Mouse (Mus musculus) midbrain, postnatal 0 days (tissue): ENCODE measurements around the gene Lgals12. TPM values are rescaled to one million over a fixed set of nuclear protein-coding genes. Genes with fewer than 3 reads are reported as not detected.
A peak's percentile ranks its signal among the peaks of the same experiment; 100 is the strongest.

ENCODE experiments used
- ATAC-seq: fragments of 200-750 bp; cut with Nextera tagmentation; 2 replicates; pipeline ENCODE4 v1.8.0; 2017; ENCODE audit warnings: moderate number of reproducible peaks, mild to moderate bottlenecking, moderate TSS enrichment, moderate library complexity; ENCODE audit not compliant: low FRiP score
- DNase-seq: peaks from one replicate; pipeline ENCODE4 v3.0.0-alpha.2; 2015; ENCODE audit warnings: low spot score
- H3K27ac ChIP-seq: fragments of 300-500 bp; sonication (generic); 2 replicates; pipeline ENCODE4 v1.5.1; 2014; ENCODE audit warnings: low read depth, mild to moderate bottlenecking, low read length, mixed read lengths
- H3K27me3 ChIP-seq: fragments of 300-500 bp; sonication (generic); 2 replicates; pipeline ENCODE4 v1.6.1; 2014; ENCODE audit warnings: low read length, control low read depth, mixed read lengths; ENCODE audit not compliant: insufficient read depth
- H3K36me3 ChIP-seq: fragments of 300-500 bp; sonication (generic); 2 replicates; pipeline ENCODE4 v1.6.1; 2014; ENCODE audit warnings: low read length, control low read depth, mixed read lengths; ENCODE audit not compliant: insufficient read depth
- H3K4me1 ChIP-seq: fragments of 300-500 bp; sonication (generic); 2 replicates; pipeline ENCODE4 v1.6.1; 2014; ENCODE audit warnings: mild to moderate bottlenecking, control low read depth, antibody characterized with exemption, low read length, mixed read lengths; ENCODE audit not compliant: insufficient read depth
- H3K4me2 ChIP-seq: fragments of 300-500 bp; sonication (generic); 2 replicates; pipeline ENCODE4 v1.6.1; 2014; ENCODE audit warnings: low read depth, mild to moderate bottlenecking, low read length, mixed read lengths; ENCODE audit not compliant: poor library complexity, severe bottlenecking
- H3K4me3 ChIP-seq: fragments of 300-500 bp; sonication (generic); 2 replicates; pipeline ENCODE4 v1.5.1; 2014; ENCODE audit warnings: low read depth, mild to moderate bottlenecking, low read length, moderate library complexity
- H3K9ac ChIP-seq: fragments of 300-500 bp; sonication (generic); replicated peaks from 2 replicates; pipeline ENCODE4 v1.6.1; 2014; ENCODE audit warnings: mild to moderate bottlenecking, low read length, moderate library complexity, mixed read lengths; ENCODE audit not compliant: poor library complexity, severe bottlenecking
- H3K9me3 ChIP-seq: fragments of 300-500 bp; sonication (generic); 2 replicates; pipeline ENCODE4 v1.6.1; 2016; ENCODE audit warnings: low read length, control low read depth
- CTCF ChIP-seq: IDR thresholded peaks from 2 replicates; pipeline ENCODE4 v1.5.1; 2016; ENCODE audit warnings: antibody characterized with exemption, mild to moderate bottlenecking
- WGBS: fragments of 180-500 bp; shearing (Covaris S2); extraction: QIAGEN DNeasy Blood & Tissue Kit; methylation state at CpG from one replicate; pipeline ENCODE4 v1.1.7; 2014; 5-methylcytosine and 5-hydroxymethylcytosine counted together
- polyA plus RNA-seq: library from polyadenylated mRNA; unstranded; fragments of >200 nt; fragmentation: Nextera tagmentation; extraction: Ambion mirVana; gene quantifications from 2 replicates; pipeline ENCODE4 v1.2.1, GENCODE M21; 2015
- total RNA-seq: library from RNA; depleted of rRNA; stranded (reverse); fragments of >200 nt; gene quantifications from 2 replicates; pipeline ENCODE4 v1.2.3, GENCODE M21; 2014

The Lgals12 gene
- total and polyA plus RNA-seq, 2 experiments from 2014 or later, result 0.16 to 0.17 TPM

DNA sequence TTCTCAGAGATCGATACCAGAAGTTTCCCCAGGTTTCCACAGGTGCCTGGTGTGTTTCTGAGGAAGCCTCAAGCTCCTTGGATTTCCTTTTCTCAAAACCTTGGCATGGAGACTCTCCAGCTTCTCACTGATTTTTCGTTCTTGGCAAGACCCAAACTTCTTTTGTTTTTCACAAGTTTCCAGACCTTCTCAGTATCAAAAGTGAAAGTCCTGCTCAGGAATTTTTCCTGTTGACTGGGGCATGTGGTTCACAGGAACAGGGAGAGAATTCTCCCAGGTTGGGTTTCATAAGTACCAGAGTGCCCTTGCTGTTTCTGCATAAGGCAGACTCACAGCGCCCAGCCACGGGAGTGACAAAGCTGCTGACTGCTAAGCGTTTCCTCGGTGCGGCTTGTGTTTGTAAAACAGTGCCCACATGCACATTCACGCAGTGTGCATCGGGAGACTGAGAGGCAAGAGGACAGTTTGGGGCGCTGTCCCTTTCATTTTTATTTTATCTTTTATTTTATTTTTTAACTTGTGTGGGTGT, 44.3 kb downstream of the Lgals12 start:
- no peaks in the 10 kb centered on the region for H3K36me3 ChIP-seq
- H3K9ac ChIP-seq, result no peak overlapping the region
- no peaks in the 10 kb centered on the region for H3K27me3 ChIP-seq
- no peak overlapping the region for H3K27ac ChIP-seq
- no peak for TF ChIP-seq CTCF
- H3K9me3 ChIP-seq, result no peaks in the 10 kb centered on the region
- ATAC-seq (no peak), DNase-seq (no peak)
- 76% methylated on average over 10 of the region's 10 CpGs for WGBS
- H3K4me2 ChIP-seq, result no peak overlapping the region
- no peak overlapping the region for H3K4me3 ChIP-seq
- no peaks in the 10 kb centered on the region for H3K4me1 ChIP-seq

DNA sequence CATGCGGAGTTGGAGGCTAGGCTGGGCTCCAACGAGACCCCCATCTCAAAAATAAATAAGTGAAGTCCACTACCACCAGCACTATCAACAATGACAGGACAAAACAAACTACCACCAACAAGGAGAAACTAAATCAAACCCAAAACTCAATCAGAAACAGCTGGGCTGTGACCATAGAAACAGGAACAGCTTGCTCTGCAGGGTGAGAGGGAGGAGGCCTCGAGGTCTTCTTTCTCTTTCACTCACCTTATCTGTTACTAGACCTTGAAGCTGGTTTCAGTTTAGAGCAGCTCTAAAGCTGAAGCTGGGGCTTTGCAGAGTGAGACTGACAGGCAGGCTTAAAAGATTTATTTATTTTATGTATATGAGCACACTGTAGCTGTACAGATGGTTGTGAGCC, 45.5 kb downstream of the Lgals12 start:
- no peak overlapping the region for H3K4me3 ChIP-seq
- no peak for TF ChIP-seq CTCF
- H3K36me3 ChIP-seq, result no peaks in the 10 kb centered on the region
- WGBS, result 77% methylated on average over 3 of the region's 3 CpGs
- no peak overlapping the region for H3K9ac ChIP-seq
- DNase-seq, result no peak
- ATAC-seq, result no peak
- H3K27me3 ChIP-seq, result no peaks in the 10 kb centered on the region
- H3K4me1 ChIP-seq, result no peaks in the 10 kb centered on the region
- no peak overlapping the region for H3K4me2 ChIP-seq
- no peak overlapping the region for H3K27ac ChIP-seq
- H3K9me3 ChIP-seq, result no peaks in the 10 kb centered on the region

DNA sequence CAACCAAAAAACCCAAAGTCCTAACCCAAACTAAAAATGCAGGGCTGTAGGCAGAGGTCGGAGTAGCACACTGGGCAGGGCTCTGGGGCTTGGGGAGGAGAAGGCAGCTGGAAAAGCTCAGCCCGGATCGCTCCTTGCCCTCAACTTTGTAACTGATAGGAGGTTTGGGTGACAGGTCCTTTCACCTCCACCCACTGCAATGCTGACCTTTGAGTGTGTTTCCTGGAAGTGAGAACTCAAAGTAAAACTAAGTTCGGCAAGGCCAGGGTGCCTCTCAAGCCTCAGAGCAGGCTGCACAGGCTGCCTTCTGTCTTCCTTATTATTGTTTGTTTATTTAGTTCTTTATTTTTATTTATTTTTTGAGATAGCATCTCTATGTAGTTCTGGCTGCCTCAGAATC, 47.0 kb downstream of the Lgals12 start:
- Histone ChIP-seq H3K36me3 (no peaks in the 10 kb centered on the region), H3K4me1 (no peaks in the 10 kb centered on the region), H3K4me3 (no peak overlapping the region), H3K9ac (no peak overlapping the region), H3K4me2 (no peak overlapping the region), H3K27ac (no peak overlapping the region), H3K27me3 (no peaks in the 10 kb centered on the region), H3K9me3 (no peaks in the 10 kb centered on the region)
- WGBS, result 84% methylated on average over 4 of the region's 4 CpGs
- DNase-seq (no peak), ATAC-seq (no peak)
- no peak for TF ChIP-seq CTCF

DNA sequence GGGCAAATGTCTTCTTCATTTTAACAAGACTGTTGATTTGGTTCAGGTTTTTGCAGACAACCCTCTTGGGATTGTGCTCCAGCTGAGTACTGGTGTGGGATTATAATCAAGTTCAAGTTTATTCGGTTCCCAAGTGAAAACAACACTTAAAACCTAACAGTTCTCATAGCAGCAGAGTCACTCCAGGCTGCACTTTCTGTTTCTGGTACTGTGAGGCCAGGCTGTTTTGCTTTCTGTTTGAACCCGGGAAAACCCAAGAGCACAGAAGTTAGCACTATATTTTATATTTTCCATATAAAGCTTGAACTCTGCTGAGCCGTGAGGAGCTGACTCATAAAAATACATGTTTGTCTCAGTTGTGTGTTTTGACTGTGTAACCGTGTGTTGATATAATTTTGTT, 48.3 kb downstream of the Lgals12 start:
- Histone ChIP-seq H3K9ac (no peak overlapping the region), H3K4me1 (no peaks in the 10 kb centered on the region), H3K4me3 (no peak overlapping the region), H3K27ac (no peak overlapping the region), H3K36me3 (no peaks in the 10 kb centered on the region), H3K27me3 (no peaks in the 10 kb centered on the region), H3K4me2 (no peak overlapping the region), H3K9me3 (no peaks in the 10 kb centered on the region)
- no peak for DNase-seq
- no peak for TF ChIP-seq CTCF
- 81% methylated on average over 4 of the region's 4 CpGs for WGBS
- ATAC-seq, result no peak

DNA sequence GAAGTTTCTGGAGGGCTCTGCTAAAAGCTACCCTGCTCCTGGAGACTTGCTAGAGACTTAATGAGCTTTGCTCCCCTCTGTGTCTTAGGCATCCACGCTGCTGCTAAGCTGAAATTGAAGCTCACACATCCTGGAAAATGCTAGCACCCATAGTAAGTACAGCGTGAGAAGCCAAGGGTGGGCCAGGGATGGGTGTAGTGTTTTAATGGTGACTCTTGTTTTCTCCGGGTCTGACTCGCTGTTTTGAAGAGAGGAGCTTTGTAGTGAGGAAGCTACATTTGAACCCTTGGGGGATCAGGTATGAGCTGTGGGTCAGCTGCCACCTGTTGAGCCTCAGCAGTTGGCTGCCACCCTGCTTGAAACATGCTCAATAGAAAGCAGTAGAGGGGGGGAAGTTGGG, 49.1 kb downstream of the Lgals12 start:
- Histone ChIP-seq H3K4me3 (peak overlapping the region; percentile 41), H3K27ac (no peak overlapping the region), H3K4me2 (peak overlapping the region; percentile 75), H3K9ac (no peak overlapping the region), H3K9me3 (no peaks in the 10 kb centered on the region), H3K4me1 (no peaks in the 10 kb centered on the region), H3K27me3 (no peaks in the 10 kb centered on the region), H3K36me3 (no peaks in the 10 kb centered on the region)
- 4% methylated on average over 4 of the region's 4 CpGs for WGBS
- TF ChIP-seq CTCF, result no peak
- DNase-seq, result no peak
- ATAC-seq, result no peak

DNA sequence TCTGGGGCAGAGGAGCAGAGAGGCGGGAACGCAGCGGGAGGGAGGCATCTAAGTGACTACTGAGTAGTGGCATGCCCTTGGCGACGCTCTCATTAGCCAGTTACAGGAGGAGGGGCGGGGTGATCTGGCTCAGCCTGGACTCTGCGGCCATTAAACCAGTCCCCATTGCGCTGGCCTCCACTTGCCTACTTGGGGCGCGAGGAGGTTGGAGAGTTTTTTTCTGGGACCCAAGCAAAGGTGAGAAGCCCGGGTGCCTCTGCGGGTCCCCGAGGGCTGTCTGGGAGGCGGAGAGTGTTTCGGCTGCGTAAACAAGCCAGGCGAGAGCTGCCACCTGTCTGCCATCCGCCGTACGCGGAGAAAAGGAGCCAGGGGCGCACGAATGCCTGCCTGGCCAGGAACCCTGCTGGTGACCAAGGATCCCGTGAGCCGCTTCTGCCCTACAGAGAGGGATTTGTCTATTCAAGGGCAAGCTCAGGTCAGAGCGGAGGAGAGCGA, 49.6 kb downstream of the Lgals12 start, which contains the start of gene Pla2g16:
TSS of gene Pla2g16 (plus strand) at position 132 of the 495 bp plus-strand sequence.
- Histone ChIP-seq H3K4me2 (peak within 1 kb of the TSS; percentile 75), H3K4me3 (peak within 1 kb of the TSS; percentile 41), H3K36me3 (no peaks in the 10 kb centered on the region), H3K9me3 (no peaks in the 10 kb centered on the region), H3K9ac (no peak within 1 kb of the TSS), H3K4me1 (no peaks in the 10 kb centered on the region), H3K27ac (no peak within 1 kb of the TSS), H3K27me3 (no peaks in the 10 kb centered on the region)
- peak; percentile 35; the same call in 1 of the 2 replicates for TF ChIP-seq CTCF
- WGBS, result under 1% methylated on average over 27 of the region's 27 CpGs
- DNase-seq, result peak; percentile 68
- ATAC-seq, result peak; percentile 38; the same call in 1 of the 2 replicates
